Comparison of ENCODE assay signal across 8 mouse cellular contexts in genomic region chr9:102511423-102511822, GRCm38 (mm10). TPM values are rescaled to one million over a fixed set of nuclear protein-coding genes. Genes with fewer than 3 reads are reported as not detected.
DNase-seq lines count a peak whose midpoint lies in the region; ATAC-seq and TF ChIP-seq lines count a peak whose summit lies in the region.

No protein-coding gene starts in this region.

- WGBS in kidney, postnatal 0 days = 28% methylated on average over 8 of the region's 8 CpGs

- H3K36me3 ChIP-seq in kidney, postnatal 0 days (ENCODE audit: insufficient read depth, low read length) = no peaks in the 10 kb centered on the region

- no peak overlapping the region for H3K4me2 ChIP-seq in kidney, postnatal 0 days (ENCODE audit: low read length)

- peaks cover 6% of the 10 kb centered on the region for H3K27me3 ChIP-seq in kidney, postnatal 0 days (ENCODE audit: insufficient read depth, low read length)

- ATAC-seq in kidney, postnatal 0 days (replicated peaks; ENCODE audit: low FRiP score, low read depth) = peak; percentile 68; the same call in 1 of the 2 replicates

- no peak for TF ChIP-seq CTCF in kidney, postnatal 0 days (IDR thresholded peaks at IDR 0.05; ENCODE audit: low read depth)

- no peaks in the 10 kb centered on the region for H3K4me1 ChIP-seq in kidney, postnatal 0 days (replicated peaks; ENCODE audit: insufficient read depth, low read length)

- peak; percentile 64 for DNase-seq in kidney, postnatal 0 days (ENCODE audit: low spot score)
- DNase-seq in kidney, adult 18-20 months = no peak
- DNase-seq in adrenal gland, postnatal 36 days = peak; percentile 26 to 39
- peak; percentile 35 for DNase-seq in forelimb bud, embryonic 11.5 days (ENCODE audit: low read depth, low spot score)
- peak; percentile 81 for DNase-seq in heart, postnatal 4 days
- no peak for DNase-seq in neural tube, embryonic 10.5 days (ENCODE audit: extremely low spot score, low spot score)
- no peak for DNase-seq in B cell, adult 2 months
- DNase-seq in testis, postnatal 10 days (ENCODE audit: low spot score) = no peak

- H3K4me3 ChIP-seq in kidney, postnatal 0 days (replicated peaks; ENCODE audit: low read depth, low read length) = no peak overlapping the region

- H3K27ac ChIP-seq in kidney, postnatal 0 days = no peak overlapping the region

- H3K9me3 ChIP-seq in kidney, postnatal 0 days (replicated peaks; ENCODE audit: low read length) = no peaks in the 10 kb centered on the region

- no peak overlapping the region for H3K9ac ChIP-seq in kidney, postnatal 0 days (ENCODE audit: low read depth, low read length)

RNA-seq across cellular contexts. Expression of gene Ky, which starts 5.9 kb away (rescaled TPM):
- 0.05 TPM in 2 replicates for polyA plus RNA-seq in kidney, postnatal 0 days (2015; fragmentation: Nextera tagmentation; extraction: Ambion mirVana)
- total RNA-seq in adrenal gland, postnatal 36 days (2021) = under 1 TPM; 0.56 to 0.99 TPM
- total RNA-seq in heart, postnatal 4 days (2021) = 10 to 100 TPM in 1 of 2 experiments, 1 to 10 TPM in 1; 9.3 to 10.4 TPM

Comparison
In these comparisons a context has a peak if more than half of its experiments do, and no peak if none do; other contexts are left out.
1. DNase-seq: peak in kidney, postnatal 0 days (single experiment), adrenal gland, postnatal 36 days (2 of 2), forelimb bud, embryonic 11.5 days (single experiment) and heart, postnatal 4 days (single experiment); none in kidney, adult 18-20 months (single experiment), neural tube, embryonic 10.5 days (single experiment), B cell, adult 2 months (0 of 2) and testis, postnatal 10 days (single experiment).
2. RNA of gene Ky, which starts 5.9 kb away (total RNA-seq): 9.3 to 10.4 TPM in heart, postnatal 4 days; 0.56 to 0.99 TPM in adrenal gland, postnatal 36 days; every median in the first group is over 4 times any median in the second.